Mouse (Mus musculus): Measurements from ENCODE around the gene Sipa1l1.
A peak's percentile ranks its signal among the peaks of the same experiment; 100 is the strongest.

Gene Sipa1l1

DNA sequence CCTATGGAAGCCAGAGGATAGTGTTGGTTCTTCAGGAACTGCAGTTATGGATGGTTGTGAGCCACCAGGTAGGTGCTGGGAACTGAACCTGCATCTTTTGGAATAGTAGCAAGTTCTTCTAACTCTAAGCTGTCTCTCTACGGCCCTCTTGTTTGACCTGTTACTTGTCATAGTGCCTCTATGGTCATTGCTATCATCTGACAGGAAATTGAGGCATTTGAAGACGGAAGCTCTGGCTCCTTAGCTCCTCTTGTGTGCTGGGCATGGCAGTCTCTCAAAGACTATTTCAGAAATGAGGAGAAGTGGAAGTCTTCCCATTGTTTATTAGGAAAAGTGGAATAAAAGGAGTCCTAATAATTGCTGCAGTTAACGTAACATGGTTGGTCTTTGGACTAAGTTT is 38.9 kb downstream of the Sipa1l1 start:
- no peak for DNase-seq (ENCODE audit: inconsistent age in 2 of 2, low spot score in 1 of 2)

DNA sequence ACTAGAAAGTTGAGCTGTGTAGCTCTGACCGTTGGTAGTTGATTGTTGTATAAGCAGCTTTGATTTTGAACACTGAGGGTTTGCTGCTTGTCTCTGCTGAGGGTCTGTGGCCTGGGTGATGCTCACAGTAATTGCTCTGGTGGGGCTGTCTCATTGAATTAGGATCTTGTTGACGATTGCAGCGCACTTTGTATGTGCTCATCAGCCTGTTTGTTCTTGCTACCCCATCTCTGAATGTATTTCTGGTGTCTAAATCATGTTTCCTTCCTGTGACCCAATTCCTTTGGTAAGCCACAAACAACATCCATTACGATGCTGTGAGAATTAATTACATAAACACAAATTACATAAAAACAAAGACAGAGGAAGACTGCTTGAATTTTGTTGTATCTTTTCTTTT is 39.5 kb downstream of the Sipa1l1 start:
- DNase-seq (ENCODE audit: inconsistent age in 2 of 2, low spot score in 1 of 2): no peak

DNA sequence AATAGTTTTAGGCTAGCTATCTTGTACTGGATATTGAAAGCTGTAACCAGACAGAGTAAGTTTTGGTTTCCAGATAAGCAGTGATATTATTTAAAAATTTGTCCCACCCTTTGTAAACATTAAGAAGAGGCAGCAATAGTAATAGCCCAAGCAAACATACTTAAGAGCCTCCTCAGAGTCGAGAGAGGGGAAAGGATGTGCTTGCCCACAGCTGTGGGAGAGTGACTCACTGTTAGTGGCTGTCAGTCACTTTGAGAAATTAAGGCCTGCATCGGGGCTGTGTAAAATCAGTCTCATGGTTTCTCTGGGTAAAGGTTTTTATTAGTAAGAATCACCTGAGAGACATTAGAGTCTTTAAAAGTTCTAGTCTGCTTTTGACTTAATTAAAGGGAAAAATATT is 40.6 kb downstream of the Sipa1l1 start:
- no peak for DNase-seq (ENCODE audit: inconsistent age in 2 of 2, low spot score in 1 of 2)

DNA sequence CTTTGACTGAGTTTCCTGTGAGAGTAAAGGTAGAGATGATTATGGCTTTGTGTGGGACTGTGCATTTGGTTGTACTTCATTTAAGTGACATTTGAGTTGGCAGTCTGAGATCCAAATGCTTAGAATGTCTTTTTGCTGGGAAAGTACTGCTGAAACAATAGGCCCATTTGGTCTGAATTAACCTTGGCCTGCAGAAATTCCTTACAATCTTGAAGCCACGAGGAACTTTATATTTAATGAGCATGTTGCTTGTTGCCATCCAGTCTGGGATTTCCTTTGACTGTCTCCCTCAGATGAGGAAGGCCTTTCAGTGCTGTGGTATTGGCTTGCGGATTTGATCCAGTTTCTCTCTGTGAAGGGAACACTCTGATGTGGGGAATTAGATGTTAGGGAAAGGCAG is 43.9 kb downstream of the Sipa1l1 start:
- DNase-seq (ENCODE audit: inconsistent age in 2 of 2, low spot score in 1 of 2): no peak

DNA sequence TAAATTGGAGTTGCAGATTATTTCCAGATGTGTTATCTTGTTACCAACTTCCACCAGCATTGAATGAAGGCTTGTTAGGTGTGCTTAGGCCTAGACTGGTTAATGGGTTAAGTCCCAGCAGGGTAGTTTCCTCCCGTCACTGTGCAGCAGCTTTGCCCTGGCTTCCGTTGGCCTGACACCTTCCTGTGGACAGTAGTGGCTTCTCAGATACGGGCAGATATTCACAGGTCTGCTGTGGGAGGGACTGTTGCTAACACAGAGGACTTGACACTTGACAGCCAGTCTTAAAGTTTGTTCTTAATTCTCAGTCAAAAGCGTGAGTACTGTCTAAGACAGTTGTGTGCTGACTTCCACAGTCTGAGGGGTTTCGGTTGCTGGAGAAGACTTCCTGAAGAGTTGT is 45.8 kb downstream of the Sipa1l1 start:
- no peak for DNase-seq (ENCODE audit: inconsistent age in 2 of 2, low spot score in 1 of 2)

DNA sequence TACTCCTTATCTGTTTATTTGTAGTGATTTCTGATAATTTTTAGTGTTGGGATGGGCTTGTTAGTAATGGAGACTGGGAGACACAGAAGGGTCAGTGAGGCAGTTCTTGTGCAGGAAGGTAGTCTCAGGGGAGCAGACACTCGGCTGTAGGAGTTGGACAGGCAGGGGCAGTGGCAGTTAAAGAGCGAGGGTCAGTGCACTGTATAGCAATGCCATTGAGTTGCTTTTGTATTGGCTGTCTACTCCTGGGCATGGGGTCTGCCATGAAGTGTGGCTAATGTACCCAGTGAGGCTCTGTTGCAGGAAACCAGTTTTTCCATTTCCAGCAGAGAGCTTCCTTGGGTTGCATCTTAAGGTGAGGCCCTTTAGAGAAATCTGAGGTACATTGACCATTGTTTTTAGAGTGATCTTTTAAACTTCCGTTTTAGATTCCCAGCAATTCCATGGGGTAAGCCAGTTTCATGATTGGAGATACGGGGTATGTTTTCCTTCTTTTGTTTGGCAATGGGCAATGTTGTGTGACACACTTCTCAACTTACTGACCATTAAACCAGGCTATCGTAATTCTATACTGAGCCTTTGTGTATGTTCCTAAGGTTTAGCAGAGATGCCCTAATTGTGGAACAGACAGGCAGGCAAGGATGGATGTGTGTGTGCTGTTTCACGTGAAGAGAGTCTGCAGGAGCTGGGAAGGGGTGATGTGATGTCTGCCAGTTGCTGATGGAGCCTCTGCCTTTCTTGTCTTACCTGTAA is 47.9 kb downstream of the Sipa1l1 start:
- DNase-seq (ENCODE audit: inconsistent age in 2 of 2, low spot score in 1 of 2): no peak

DNA sequence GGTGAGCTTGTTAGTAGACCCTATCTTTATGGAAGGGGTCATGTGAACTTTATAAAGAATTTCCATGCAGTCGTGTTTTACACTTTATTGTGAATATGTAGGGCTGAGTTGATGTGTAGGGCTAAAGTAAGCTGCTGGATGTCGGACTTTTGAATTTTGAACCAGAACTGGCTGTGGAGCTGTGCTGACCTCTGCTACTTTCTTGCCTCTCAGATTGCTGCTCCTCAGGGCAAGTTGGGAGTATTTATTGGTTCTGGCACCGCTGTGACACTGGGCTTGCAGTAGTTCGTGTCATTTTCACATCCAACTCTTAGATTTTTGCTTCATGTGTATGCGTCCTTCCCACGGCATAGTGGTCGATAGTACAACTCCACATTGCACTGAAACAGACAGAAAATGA is 49.1 kb downstream of the Sipa1l1 start:
- DNase-seq (ENCODE audit: inconsistent age in 2 of 2, low spot score in 1 of 2): no peak

DNA sequence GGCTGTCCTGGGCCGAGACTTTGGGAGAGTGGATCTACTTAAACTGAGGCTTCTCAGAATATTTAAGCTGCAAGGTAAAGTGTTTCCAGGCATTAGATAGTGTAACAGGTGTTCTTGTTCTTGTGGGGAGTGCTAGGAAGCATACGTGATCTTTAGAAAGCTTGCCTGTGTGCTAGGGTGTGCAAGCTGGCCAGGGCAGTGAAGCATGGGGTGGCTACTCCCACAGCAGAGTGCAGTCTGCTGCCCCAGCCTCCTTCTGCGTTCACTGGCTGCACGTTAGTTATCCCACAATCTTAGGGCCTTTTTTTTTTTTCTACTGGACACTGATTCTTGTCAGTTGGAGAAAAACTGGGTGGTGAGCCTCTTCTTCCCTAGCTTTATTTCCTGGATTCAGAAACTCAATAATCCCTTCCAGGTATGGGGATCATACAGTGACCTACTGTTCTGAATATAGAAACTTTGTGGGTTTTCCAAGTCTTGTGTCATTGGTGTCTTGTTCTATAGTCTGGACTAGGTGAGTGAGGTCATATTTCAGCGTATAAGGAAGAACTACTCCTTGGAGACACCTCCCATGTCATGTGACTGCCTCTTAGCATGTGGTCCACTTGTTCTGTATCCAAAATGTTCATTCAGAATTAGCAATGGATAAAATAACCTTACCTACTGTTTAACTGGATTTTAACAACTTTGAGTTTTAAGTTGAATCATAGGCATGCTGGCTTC is 51.4 kb downstream of the Sipa1l1 start:
- no peak for DNase-seq (ENCODE audit: inconsistent age in 2 of 2, low spot score in 1 of 2)

DNA sequence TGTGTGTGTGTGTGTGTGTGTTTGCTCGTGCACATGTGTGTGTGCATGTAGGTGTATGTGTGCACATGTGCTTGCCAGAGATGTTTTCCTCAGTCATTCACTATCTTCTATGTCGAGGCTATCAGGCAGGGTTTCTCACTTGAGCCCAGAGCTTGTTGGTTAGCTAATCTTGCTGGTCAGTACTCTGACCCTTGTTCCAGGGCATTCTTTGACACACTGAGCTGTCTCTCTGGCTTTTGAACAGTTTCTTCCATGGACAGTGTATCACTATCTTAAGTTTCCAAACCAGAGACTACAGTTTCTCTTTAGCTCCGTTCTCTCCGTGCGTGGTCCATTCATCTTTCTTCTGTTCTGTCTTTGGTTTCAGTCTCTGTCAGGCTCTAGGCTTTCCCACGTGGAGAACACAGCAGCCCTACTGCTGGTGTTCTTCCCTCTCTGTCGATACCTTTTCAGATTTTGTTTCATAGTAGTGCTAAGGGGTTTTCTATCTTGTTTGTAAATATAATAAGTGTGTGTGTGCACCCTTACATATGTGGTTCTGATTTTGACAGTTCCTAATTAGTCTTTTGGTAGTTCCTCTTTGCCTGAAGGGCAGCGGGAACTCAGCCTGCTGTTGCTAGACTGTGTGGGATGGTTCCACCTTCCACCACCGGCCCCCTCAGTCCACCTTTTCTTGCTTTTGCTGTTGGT is 54.2 kb downstream of the Sipa1l1 start:
- DNase-seq (ENCODE audit: inconsistent age in 2 of 2, low spot score in 1 of 2): no peak

DNA sequence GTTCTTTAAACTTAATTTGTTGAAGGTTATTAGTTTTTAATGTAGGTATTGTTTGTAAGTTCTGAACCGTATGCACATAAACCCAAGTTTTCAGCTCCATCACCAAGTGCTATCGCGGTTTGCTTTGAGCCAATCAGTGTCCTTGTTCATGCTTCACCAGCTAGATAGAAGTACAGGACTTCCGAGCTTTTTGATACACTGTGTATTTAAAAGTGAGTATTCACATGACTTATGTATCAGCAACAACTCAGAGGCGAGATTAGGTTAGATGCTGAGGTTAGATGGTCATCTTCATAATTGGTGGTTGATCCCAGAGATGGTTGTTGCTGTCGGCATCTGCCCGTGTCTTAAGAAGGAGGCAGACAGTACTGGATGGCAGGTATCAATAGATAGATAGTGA is 55.7 kb downstream of the Sipa1l1 start:
- no peak for DNase-seq (ENCODE audit: inconsistent age in 2 of 2, low spot score in 1 of 2)

DNA sequence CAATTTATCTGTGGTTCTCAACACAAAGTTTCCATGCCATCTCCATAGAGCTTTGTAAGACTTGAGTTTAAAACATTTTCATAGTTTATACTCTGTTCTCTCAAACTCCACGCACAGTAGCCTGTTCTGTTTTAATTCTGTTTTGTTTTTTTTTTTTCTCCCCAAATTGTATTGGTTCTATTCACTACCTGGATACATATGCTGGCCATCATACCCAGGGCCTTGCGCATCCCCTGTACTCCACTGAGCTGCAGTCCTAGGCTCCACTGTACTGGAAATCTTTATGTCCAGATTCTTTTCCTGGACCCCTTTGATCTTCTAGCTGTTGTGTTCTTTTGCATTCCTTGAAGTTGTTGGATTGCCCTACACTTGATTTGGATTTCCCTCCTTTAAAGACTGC is 56.2 kb downstream of the Sipa1l1 start:
- DNase-seq (ENCODE audit: inconsistent age in 2 of 2, low spot score in 1 of 2): no peak

DNA sequence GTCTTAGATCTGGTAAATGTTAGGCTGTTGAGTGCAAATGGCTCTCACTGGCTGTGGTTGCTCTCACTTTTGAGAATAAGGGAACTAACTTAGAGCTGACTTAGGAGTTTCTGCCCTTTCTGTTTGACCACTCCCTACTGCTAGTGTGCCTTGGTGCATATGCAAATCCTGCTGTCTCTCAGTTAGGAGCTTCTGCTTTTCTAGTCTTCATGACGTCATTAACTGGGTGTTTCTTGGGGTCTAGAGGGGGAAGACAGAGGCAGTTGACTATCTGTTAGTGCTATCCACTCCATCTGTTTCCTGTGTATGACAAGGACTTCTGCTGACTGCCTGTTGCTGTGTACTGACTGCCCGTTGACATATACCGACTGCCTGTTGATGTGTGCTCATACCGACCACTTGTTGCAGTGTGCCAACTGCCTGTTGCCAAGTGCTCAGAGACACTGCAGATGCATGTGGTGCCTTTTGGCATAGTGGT is 56.7 kb downstream of the Sipa1l1 start:
- DNase-seq (ENCODE audit: inconsistent age in 2 of 2, low spot score in 1 of 2): peak in 1 of 2 experiments; percentile 34

DNA sequence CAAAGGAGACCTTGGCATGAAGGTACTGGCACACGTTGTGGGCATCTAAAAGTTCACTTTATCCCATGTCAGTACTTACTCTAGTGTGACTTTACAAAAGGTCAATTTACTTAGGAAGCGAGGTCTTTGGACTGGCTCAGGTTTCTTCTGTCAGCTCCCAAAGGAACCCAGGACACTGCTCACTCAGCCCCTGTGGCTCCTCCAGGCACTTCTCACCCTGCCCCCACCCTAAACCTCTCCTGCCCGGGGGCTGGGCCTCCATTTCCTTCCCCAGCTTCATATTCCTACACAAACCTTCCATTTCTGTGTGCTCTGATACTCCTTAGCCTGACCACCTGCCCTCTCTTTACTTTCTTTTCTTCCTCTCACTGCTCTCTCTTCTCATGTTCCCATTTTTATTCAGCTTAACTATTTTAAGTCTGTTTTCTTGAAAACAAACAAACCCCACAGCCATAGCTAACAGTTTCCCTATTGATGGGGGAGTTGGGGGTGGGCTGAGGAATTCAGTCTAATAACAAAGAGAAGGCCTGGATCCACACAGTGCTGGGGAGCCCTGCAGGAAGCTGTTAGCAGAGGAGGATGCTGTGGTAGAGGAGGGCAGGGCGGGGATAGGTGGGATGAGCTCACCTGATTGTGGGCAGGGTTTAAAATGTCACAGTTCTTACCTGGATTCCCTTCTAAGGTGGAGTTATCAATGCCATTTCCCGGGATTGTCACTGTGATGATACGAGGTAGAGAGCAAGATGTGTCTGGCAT is 57.4 kb downstream of the Sipa1l1 start:
- no peak for DNase-seq (ENCODE audit: inconsistent age in 2 of 2, low spot score in 1 of 2)

DNA sequence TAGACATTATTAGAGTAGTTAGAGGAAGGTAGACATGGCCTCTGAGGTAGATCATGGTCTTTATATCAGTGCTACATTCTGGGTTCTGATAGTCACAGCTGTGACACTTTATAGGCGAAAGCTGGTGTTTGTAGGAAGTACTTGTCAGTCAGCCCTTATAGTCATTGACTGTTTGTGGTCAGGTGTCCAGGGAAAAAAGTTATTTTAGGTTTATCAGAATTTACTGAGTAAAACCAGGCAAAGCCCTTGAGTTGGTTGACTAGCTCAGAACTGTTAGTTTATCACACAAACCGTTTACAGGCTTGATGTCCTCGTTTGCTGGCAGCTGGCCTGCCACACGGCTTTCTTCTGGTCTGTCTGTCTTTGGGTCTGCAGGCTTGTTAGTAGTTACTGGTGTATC is 61.0 kb downstream of the Sipa1l1 start:
- no peak for DNase-seq (ENCODE audit: inconsistent age in 2 of 2, low spot score in 1 of 2)

DNA sequence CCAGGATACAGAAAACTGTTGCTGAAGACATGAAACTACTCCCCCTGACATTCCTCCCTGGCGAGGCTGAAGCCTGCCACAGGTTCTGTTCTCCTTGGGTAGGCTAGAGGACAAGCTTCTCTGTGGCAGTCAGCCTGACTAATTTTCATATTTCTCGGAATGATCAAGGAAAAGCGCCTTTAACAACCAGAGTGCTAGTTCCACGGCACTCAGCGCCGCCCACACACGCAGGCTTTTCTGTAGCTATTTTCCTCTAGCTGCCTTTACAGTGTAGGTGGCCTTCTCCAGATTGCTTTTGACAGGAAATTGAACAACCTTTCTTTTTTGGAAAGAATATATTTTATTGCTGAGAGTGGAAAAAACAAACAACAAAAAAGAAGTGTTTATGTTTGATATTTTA is 62.1 kb downstream of the Sipa1l1 start:
- no peak for DNase-seq (ENCODE audit: inconsistent age in 2 of 2, low spot score in 1 of 2)

DNA sequence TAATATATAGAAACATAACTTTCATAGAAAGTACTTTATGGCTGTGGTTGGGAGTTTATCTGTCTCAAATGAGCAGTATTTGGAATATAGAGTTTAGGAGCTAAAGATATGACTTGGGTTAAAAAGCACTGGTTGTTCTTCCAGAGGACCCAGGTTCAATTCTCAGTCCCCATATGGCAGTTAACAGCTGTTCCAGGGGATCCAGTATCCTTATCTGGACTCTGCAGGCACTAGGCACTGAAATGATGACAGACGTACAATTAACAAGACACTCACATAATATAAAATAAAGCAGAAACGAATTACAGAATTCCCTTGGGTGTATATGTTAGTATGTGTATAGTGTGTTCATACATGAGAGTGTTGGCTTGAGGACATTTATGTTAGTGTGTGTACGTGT is 64.1 kb downstream of the Sipa1l1 start:
- no peak for DNase-seq (ENCODE audit: inconsistent age in 2 of 2, low spot score in 1 of 2)

DNA sequence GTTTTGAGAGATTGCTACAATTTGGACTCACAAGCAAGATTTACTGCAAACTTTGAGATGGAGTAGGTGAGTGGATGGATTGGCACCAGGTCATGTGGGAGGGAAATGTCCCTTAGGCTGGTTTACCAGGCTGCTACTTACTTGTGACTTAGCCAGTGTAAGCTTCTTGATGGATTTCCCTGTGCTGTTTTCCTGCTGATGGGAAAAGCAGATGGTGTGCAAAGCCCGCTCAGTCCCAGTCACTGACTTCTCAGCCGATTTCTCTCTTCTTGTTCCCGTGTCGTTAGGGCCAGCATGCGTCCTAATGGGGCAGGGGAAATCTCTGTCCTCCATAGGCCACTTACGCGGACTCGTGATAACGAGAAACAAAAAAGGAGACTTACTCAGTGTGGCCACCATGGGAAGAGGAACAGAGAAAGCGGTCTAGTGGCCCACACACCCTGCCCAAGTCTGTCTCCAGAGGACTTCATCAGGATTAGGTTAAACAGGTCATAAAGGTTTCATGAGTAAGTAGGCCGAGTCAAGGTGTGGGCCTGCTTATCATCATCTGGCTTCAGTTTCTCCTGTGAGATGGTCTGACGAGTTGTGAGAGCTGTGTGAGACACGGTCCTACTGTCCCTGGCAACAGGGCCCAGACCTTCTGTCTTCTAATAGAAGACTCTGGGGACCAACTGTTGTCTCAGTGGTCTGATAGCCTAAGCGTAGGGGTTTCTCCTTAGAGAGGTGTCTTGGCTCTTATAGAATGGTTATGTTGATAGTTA is 65.5 kb downstream of the Sipa1l1 start:
- no peak for DNase-seq (ENCODE audit: inconsistent age in 2 of 2, low spot score in 1 of 2)

DNA sequence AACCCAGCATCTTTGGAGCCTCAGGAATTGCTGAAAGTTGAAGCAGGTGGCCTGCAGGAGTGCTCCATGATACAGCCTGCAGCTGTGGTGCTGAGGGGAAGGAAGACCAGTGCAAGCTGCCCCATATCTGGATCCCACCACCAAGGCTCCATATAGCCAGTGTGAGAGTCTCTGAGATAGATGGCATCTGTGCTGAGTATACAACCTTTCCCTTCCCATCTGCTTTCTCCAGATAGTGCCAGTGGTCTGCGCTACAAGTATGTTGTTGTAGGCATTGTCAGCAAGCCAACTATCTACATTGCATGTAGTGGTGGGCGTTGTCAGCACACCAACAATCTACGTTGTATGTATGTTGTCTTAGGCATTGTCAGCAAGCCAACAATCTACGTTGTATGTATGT is 68.0 kb downstream of the Sipa1l1 start:
- no peak for DNase-seq (ENCODE audit: inconsistent age in 2 of 2, low spot score in 1 of 2)

DNA sequence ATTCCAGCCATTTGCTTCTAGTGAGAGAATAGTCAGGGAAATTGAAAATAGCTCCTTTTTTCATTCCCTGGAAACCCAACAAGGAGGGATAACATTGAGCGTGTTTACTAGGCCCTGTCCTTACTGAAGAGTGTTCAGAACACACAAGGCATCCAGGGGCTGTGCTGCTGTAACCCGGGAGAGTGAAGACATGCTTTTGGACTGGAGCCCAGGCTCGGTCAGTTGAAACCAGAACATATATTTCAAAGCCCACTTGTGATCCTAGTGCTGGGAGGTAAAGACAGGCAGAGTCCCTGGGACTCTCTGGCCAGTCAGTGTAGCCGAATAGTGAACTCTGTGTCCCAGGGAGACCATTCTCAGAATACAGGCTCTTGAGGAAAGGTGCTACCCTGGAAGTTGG is 68.8 kb downstream of the Sipa1l1 start:
- no peak for DNase-seq (ENCODE audit: inconsistent age in 2 of 2, low spot score in 1 of 2)

DNA sequence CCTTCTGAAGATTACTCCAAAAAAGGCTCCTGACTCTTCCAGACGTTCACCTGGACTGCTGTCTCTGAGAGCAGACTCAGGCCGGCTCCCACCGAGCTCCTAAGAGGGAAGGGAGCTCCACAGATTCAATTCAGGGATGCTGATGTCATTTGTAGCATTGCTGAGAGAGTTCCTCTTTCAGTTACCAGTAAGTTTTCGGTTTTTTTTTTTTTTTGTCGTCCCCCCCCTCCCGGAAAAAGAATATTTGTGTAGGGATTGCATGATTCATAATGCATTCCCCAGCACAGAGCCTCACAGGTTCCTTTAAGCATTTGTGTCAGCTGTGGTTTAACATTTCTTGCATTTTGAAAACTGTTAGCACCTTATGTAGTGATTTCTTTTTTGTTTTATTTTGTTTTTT is 71.6 kb downstream of the Sipa1l1 start:
- DNase-seq (ENCODE audit: inconsistent age in 2 of 2, low spot score in 1 of 2): no peak

DNA sequence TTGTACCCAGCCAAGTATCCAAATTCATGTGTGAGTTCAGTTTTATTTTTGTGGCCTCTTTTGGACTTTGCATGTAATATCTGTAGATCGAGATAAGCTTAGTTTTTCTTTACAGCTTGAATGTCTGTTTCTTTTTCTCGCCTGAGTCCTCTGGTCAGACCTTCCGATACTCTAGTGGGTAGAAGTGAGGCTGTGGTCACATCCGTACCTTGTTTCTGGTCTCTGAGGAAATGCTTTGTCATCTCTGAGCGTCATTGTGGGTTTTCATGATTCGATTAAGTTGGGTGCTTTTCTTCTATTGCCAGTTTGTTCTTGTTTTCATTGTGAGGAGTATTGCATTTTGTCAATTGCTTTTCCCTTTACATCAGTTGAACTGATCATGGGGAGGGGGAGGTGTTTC is 76.1 kb downstream of the Sipa1l1 start:
- DNase-seq (ENCODE audit: inconsistent age in 2 of 2, low spot score in 1 of 2): no peak

Measured in adrenal gland, adult (tissue).